18 mouse cellular contexts compared by ENCODE assay signal in genomic region chr1:70265920-70266505, GRCm38 (mm10).
DNase-seq lines count a peak whose midpoint lies in the region; ATAC-seq and TF ChIP-seq lines count a peak whose summit lies in the region.
"Had no signal": no experiment of that assay in that cellular context is flagged by ENCODE, and none has a peak within 500 bp of the region (broad histone marks: within the 10 kb centered on the region; RNA-seq: fewer than 3 reads in every experiment).

No protein-coding gene starts in this region.

- no peak for DNase-seq in hindbrain, embryonic 10.5 days (ENCODE audit: low spot score)
- DNase-seq in retina, embryonic 14.5 days (ENCODE audit: low spot score), result peak; percentile 20
- DNase-seq in retina, postnatal 1 day, result no peak
- DNase-seq in kidney, adult 18-20 months, result no peak
- DNase-seq in gastrocnemius, adult 2 months, result no peak
- DNase-seq: cerebellum, adult 8-10 months; heart, postnatal 14 days; kidney, adult 2 months; kidney, postnatal 14 days; left cerebral cortex, postnatal 4 days; liver had no signal

- no peaks in the 10 kb centered on the region for H3K9me3 ChIP-seq in hindbrain, embryonic 12.5 days (replicated peaks)
- H3K9me3 ChIP-seq in hindbrain, embryonic 10.5 days, result no peaks in the 10 kb centered on the region
- no peaks in the 10 kb centered on the region for H3K9me3 ChIP-seq in forebrain, embryonic 16.5 days (ENCODE audit: control insufficient read depth, low read length)
- H3K9me3 ChIP-seq: embryonic facial prominence, embryonic 13.5 days; heart, embryonic 12.5 days had no signal

- H3K36me3 ChIP-seq in hindbrain, embryonic 12.5 days, result no peaks in the 10 kb centered on the region
- H3K36me3 ChIP-seq in hindbrain, embryonic 10.5 days, result no peaks in the 10 kb centered on the region
- no peaks in the 10 kb centered on the region for H3K36me3 ChIP-seq in forebrain, embryonic 16.5 days (ENCODE audit: control insufficient read depth, insufficient read depth)
- H3K36me3 ChIP-seq: embryonic facial prominence, embryonic 13.5 days; heart, embryonic 12.5 days had no signal

- no peak overlapping the region for H3K9ac ChIP-seq in hindbrain, embryonic 12.5 days
- H3K9ac ChIP-seq in forebrain, embryonic 16.5 days (replicated peaks; ENCODE audit: low read depth, low read length), result no peak overlapping the region
- H3K9ac ChIP-seq: embryonic facial prominence, embryonic 13.5 days; heart, embryonic 12.5 days had no signal

- intact Hi-C loops in gastrocnemius, adult 2 months (cut with DNase I), result no loop called here

- 72% methylated on average over 5 of the region's 5 CpGs for WGBS in hindbrain, embryonic 12.5 days
- WGBS in hindbrain, embryonic 10.5 days, result 83% methylated on average over 5 of the region's 5 CpGs
- 32% methylated on average over 5 of the region's 5 CpGs for WGBS in forebrain, embryonic 16.5 days

- no peak overlapping the region for H3K27ac ChIP-seq in hindbrain, embryonic 12.5 days
- no peak overlapping the region for H3K27ac ChIP-seq in hindbrain, embryonic 10.5 days
- H3K27ac ChIP-seq in forebrain, embryonic 16.5 days (ENCODE audit: low read length), result no peak overlapping the region
- no peak overlapping the region for H3K27ac ChIP-seq in gastrocnemius, adult 2 months
- H3K27ac ChIP-seq: embryonic facial prominence, embryonic 13.5 days; layer of hippocampus, adult 2 months; stomach, postnatal 0 days had no signal

- H3K4me2 ChIP-seq in hindbrain, embryonic 12.5 days (replicated peaks), result no peak overlapping the region
- no peak overlapping the region for H3K4me2 ChIP-seq in forebrain, embryonic 16.5 days (ENCODE audit: low read length)
- H3K4me2 ChIP-seq: embryonic facial prominence, embryonic 13.5 days; heart, embryonic 12.5 days had no signal

- H3K4me3 ChIP-seq in hindbrain, embryonic 12.5 days, result no peak overlapping the region
- no peak overlapping the region for H3K4me3 ChIP-seq in hindbrain, embryonic 10.5 days
- no peak overlapping the region for H3K4me3 ChIP-seq in forebrain, embryonic 16.5 days (replicated peaks; ENCODE audit: low read length)
- H3K4me3 ChIP-seq in gastrocnemius, adult 2 months, result no peak overlapping the region
- H3K4me3 ChIP-seq: embryonic facial prominence, embryonic 13.5 days; heart, embryonic 12.5 days; layer of hippocampus, adult 2 months had no signal

- TF ChIP-seq CTCF in gastrocnemius, adult 2 months (IDR thresholded peaks at IDR 0.05), result no peak

- peaks cover 7% of the 10 kb centered on the region; the same call in 1 of the 2 replicates for H3K4me1 ChIP-seq in hindbrain, embryonic 12.5 days
- H3K4me1 ChIP-seq in hindbrain, embryonic 10.5 days (replicated peaks), result peaks cover 4% of the 10 kb centered on the region; the same call in 1 of the 2 replicates
- no peaks in the 10 kb centered on the region; the same call in 1 of the 2 replicates for H3K4me1 ChIP-seq in forebrain, embryonic 16.5 days (replicated peaks; ENCODE audit: control insufficient read depth, insufficient read depth, low read length)
- H3K4me1 ChIP-seq: embryonic facial prominence, embryonic 13.5 days; heart, embryonic 12.5 days had no signal

- peak; percentile 72; the same call in 1 of the 2 replicates for ATAC-seq in hindbrain, embryonic 12.5 days (ENCODE audit: low FRiP score)
- peak; percentile 84 for ATAC-seq in forebrain, embryonic 16.5 days
- ATAC-seq: lung, postnatal 0 days had no signal

- H3K27me3 ChIP-seq in hindbrain, embryonic 12.5 days, result no peaks in the 10 kb centered on the region
- no peaks in the 10 kb centered on the region for H3K27me3 ChIP-seq in hindbrain, embryonic 10.5 days (ENCODE audit: insufficient read depth, poor library complexity, severe bottlenecking)
- no peaks in the 10 kb centered on the region for H3K27me3 ChIP-seq in forebrain, embryonic 16.5 days (replicated peaks; ENCODE audit: control insufficient read depth, insufficient read depth, low read length)
- H3K27me3 ChIP-seq: embryonic facial prominence, embryonic 13.5 days; heart, embryonic 12.5 days had no signal
